Mouse (Mus musculus): ENCODE results near the gene Tsnaxip1.

Tsnaxip1 gene

GRCm38 (mm10) chr8:105874301-105874700 lies 46.8 kb downstream of the Tsnaxip1 start:
- DNase-seq: peak; percentile 42

- peak; percentile 83 for DNase-seq
Observed at GRCm38 (mm10) chr8:105880754-105881520, 53.4 kb downstream of the Tsnaxip1 start, which contains the start of gene Edc4. TSS of gene Edc4 (plus strand) at chr8:105880881.

DNA sequence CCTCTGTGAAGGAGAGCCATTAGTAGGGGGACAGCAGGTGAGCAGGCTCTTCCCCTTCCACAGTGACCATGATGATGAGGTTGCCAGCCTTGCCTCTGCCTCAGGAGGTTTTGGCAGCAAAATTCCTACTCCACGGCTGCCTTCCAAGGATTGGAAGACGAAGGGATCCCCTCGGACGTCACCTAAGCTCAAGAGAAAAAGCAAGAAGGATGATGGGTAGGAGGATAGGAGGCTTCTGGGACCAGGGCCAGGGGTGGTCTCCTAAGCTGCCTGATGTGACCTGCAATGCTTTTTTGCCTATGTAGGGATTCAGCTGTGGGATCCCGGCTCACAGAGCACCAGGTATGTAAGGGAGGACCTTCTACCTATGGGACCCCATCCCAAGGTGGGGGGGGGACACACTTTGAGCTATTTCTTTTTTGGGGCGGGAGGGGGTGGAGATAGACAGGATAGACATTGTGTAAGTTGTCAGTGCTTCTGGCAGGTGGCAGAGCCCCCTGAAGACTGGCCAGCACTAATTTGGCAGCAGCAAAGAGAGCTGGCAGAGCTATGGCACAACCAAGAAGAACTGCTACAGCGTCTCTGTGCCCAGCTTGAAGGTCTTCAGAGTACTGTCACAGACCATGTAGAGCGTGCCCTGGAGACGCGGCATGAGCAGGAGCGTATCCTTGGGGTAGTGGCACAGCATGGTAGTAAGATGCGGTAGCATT lies 62.4 kb downstream of the Tsnaxip1 start:
- DNase-seq: no peak

DNA sequence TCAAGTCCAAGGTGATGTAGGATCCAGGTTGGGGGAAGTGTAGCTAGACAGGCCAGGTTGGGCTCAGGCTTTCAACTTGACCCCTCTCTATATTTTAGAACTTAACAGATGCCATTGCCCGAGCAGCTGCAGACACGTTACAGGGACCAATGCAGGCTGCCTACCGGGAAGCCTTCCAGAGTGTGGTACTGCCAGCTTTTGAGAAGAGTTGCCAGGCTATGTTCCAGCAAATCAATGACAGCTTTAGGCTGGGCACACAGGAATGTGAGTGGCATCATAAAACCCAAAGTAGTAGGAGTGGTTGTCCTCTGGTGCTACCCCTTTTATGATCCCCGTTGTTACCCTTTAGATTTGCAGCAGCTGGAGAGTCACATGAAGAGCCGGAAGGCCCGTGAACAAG lies 63.3 kb downstream of the Tsnaxip1 start:
- DNase-seq: peak; percentile 67

GRCm38 (mm10) chr8:105892432-105892831 lies 64.9 kb downstream of the Tsnaxip1 start:
- peak; percentile 53 for DNase-seq

GRCm38 (mm10) chr8:105893339-105893738 lies 65.8 kb downstream of the Tsnaxip1 start, which contains the start of gene Nrn1l:
TSS of gene Nrn1l (plus strand) at chr8:105893567.
- peak; percentile 91 for DNase-seq
